Mouse (Mus musculus) CH12F3 (cell line): Measurements from ENCODE around the gene Aqp6.

ENCODE experiments used
- in situ Hi-C: fragments of 300-500 bp; cut with MboI; formaldehyde crosslinking; loops from 2 replicates; pipeline ENCODE4 v1.14.3; 2020; ENCODE audit warnings: low sequenced_read_pairs

The Aqp6 gene

GRCm38 (mm10) chr15:99642622-99643021 is 41.4 kb downstream of the Aqp6 start:
- in situ Hi-C loops: no loop called here

- in situ Hi-C loops: no loop called here
Observed at GRCm38 (mm10) chr15:99643832-99644231, 42.6 kb downstream of the Aqp6 start.

GRCm38 (mm10) chr15:99644776-99645175 is 43.6 kb downstream of the Aqp6 start:
- in situ Hi-C loops: no loop called here

GRCm38 (mm10) chr15:99648326-99648725 is 47.1 kb downstream of the Aqp6 start:
- in situ Hi-C loops: no loop called here

GRCm38 (mm10) chr15:99649067-99649761 is 48.0 kb downstream of the Aqp6 start:
- in situ Hi-C loops: no loop called here

- in situ Hi-C loops: no loop called here
Observed at GRCm38 (mm10) chr15:99650304-99650703, 49.1 kb downstream of the Aqp6 start.

GRCm38 (mm10) chr15:99651163-99651872 is 50.1 kb downstream of the Aqp6 start, which contains the start of gene Racgap1:
TSS of gene Racgap1 (minus strand) at chr15:99651656.
- in situ Hi-C loops: no loop called here

GRCm38 (mm10) chr15:99651984-99652872 is 51.0 kb downstream of the Aqp6 start:
- in situ Hi-C loops: no loop called here

- in situ Hi-C loops: no loop called here
Observed at GRCm38 (mm10) chr15:99653291-99653690, 52.1 kb downstream of the Aqp6 start.

- in situ Hi-C loops: no loop called here
Observed at GRCm38 (mm10) chr15:99653876-99654275, 52.7 kb downstream of the Aqp6 start.
